Mouse (Mus musculus): ENCODE measurements around the gene Stambpl1. TPM values are rescaled to one million over a fixed set of nuclear protein-coding genes. Genes with fewer than 3 reads are reported as not detected.

Gene Stambpl1
- polyA plus RNA-seq, 1 experiment = 2.2 TPM

DNA sequence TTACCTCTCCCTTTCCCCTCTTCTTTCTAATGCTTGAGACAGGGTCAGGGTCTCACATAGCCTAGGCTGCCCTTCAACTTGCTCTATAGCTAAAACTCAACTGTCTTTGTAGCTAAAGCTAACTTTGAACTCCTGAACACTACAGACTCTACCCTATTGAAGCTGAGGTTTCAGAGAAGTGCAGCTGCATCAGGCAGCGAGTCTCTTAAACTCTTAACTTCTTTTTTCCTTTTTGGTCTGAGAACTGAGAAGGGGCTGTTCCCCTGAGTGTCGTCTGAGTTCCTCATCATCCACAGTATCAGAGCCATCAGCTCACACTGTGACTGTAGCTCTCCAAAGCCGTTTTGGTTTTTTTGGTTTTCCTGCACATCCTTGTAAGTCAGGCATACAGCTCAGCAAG lies 25.7 kb downstream of the Stambpl1 start:
- H3K4me1 ChIP-seq (ENCODE audit: control insufficient read depth, insufficient read depth, low read length) = no peaks in the 10 kb centered on the region
- H3K27me3 ChIP-seq (replicated peaks; ENCODE audit: control insufficient read depth, insufficient read depth, low read length) = no peaks in the 10 kb centered on the region
- TF ChIP-seq POLR2A (IDR thresholded peaks at IDR 0.05; ENCODE audit: low read depth, low read length) (no peak), CTCF (conservative IDR thresholded peaks at IDR 0.05; ENCODE audit: insufficient read depth, insufficient read length, low read depth, low read length) (no peak)
- no peaks in the 10 kb centered on the region for H3K36me3 ChIP-seq (ENCODE audit: control insufficient read depth, insufficient read depth, low read length)
- H3K27ac ChIP-seq (ENCODE audit: insufficient read depth, low read depth, low read length) = no peak overlapping the region
- WGBS = 89% methylated on average over 3 of the region's 3 CpGs
- H3K4me3 ChIP-seq (ENCODE audit: insufficient read depth, low read depth, low read length) = no peak overlapping the region
- DNase-seq = no peak

DNA sequence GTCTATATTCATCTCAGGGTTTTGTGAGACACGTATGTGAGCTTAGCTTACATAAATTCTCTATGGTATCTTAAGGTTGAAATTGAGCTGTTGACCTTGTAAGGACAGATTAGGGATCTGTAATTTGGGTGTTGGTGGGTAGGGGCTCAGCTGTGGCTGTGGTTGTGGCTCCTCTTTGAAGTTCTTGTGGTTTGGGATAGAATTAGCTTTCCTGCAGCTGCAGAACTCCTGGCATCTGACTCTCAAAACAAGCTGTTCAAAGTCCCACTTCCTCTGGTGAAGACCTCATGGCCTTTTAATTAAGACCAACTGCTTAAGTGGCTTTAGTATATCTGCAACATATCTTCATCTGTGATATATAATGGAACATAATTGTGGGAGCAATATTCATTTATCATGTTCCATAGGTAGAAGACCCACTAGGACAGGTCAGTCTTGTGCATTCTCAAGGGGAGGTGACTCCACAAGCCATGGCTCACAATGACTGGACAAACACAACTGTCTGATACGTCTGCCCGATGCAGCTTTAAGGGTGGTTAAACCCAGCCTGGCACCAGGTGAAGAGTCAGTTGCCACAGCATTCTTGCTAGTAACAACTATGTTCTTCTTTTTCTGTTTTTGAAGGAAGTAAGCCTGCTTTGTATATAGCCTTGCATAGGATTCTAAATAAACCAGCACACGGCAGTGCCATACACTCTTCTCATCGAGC lies 27.4 kb downstream of the Stambpl1 start:
- WGBS = 92% methylated on average over 5 of the region's 5 CpGs
- TF ChIP-seq CTCF (conservative IDR thresholded peaks at IDR 0.05; ENCODE audit: insufficient read depth, insufficient read length, low read depth, low read length) (no peak), POLR2A (IDR thresholded peaks at IDR 0.05; ENCODE audit: low read depth, low read length) (no peak)

DNA sequence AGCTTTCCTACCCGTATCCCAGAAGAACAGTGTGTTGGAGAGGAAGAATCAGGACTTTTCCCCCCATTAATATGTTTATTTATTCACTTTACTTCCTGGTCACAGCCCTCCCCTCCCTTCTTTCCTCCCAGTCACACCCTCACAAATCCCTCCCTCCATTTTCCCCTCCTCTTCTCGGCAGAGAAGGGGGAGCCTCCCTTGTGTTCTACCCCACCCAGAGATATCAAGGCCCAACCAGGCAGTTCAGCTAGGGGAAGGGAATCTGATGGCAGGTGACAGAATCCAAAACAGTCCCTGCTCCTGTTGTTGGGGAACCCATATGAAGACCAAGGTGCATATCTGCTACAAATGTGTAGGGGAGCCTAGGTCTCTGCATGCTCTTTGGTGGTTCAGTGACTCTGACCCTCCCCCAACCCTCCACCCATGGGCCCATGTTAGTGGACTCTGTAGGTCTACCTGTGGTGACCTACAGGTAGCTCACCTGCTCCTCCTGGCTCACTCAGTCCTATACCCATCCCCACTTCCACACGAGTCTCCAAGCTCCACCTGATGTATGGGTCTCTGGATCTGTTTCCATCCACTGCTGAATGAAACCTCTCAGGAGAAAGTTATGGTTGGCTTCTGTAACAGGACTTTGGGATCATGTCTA lies 28.8 kb downstream of the Stambpl1 start:
- H3K4me1 ChIP-seq (ENCODE audit: control insufficient read depth, insufficient read depth, low read length) = no peaks in the 10 kb centered on the region
- WGBS = 65% methylated on average over 3 of the region's 3 CpGs
- H3K4me3 ChIP-seq (ENCODE audit: insufficient read depth, low read depth, low read length) = no peak overlapping the region
- DNase-seq = no peak
- H3K36me3 ChIP-seq (ENCODE audit: control insufficient read depth, insufficient read depth, low read length) = no peaks in the 10 kb centered on the region
- TF ChIP-seq CTCF (conservative IDR thresholded peaks at IDR 0.05; ENCODE audit: insufficient read depth, insufficient read length, low read depth, low read length) = no peak
- no peak for TF ChIP-seq POLR2A (IDR thresholded peaks at IDR 0.05; ENCODE audit: low read depth, low read length)
- no peak overlapping the region for H3K27ac ChIP-seq (ENCODE audit: insufficient read depth, low read depth, low read length)
- no peaks in the 10 kb centered on the region for H3K27me3 ChIP-seq (replicated peaks; ENCODE audit: control insufficient read depth, insufficient read depth, low read length)

More for the DNA sequence above, 27.4 kb downstream of the Stambpl1 start:
- no peak overlapping the region for H3K27ac ChIP-seq (ENCODE audit: insufficient read depth, low read depth, low read length)
- no peaks in the 10 kb centered on the region for H3K27me3 ChIP-seq (replicated peaks; ENCODE audit: control insufficient read depth, insufficient read depth, low read length)
- no peak for DNase-seq
- H3K36me3 ChIP-seq (ENCODE audit: control insufficient read depth, insufficient read depth, low read length) = no peaks in the 10 kb centered on the region
- no peaks in the 10 kb centered on the region for H3K4me1 ChIP-seq (ENCODE audit: control insufficient read depth, insufficient read depth, low read length)
- H3K4me3 ChIP-seq (ENCODE audit: insufficient read depth, low read depth, low read length) = no peak overlapping the region

DNA sequence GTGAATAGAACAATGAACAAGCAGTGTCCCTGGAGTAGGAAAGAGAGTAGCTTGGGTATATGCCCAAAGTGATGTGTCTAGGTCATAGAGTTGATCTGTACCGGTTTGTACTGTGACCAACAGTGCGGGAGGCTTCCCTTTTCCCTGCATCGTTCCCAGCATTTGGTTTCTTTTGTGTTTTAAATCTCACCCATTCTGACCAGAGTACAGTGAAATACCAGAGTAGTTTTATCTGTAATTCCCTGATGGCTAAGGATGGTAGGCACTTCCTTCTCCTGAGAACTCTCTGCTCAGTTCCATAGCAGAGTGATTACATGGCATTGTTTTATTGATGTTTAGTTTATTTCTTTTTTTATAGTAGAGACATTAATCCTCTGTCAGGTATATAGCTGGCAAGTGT lies 30.8 kb downstream of the Stambpl1 start:
- H3K36me3 ChIP-seq (ENCODE audit: control insufficient read depth, insufficient read depth, low read length) = no peaks in the 10 kb centered on the region
- no peaks in the 10 kb centered on the region for H3K4me1 ChIP-seq (ENCODE audit: control insufficient read depth, insufficient read depth, low read length)
- H3K27ac ChIP-seq (ENCODE audit: insufficient read depth, low read depth, low read length) = no peak overlapping the region
- 93% methylated on average over 3 of the region's 3 CpGs for WGBS
- TF ChIP-seq CTCF (conservative IDR thresholded peaks at IDR 0.05; ENCODE audit: insufficient read depth, insufficient read length, low read depth, low read length) = no peak
- DNase-seq = no peak
- H3K4me3 ChIP-seq (ENCODE audit: insufficient read depth, low read depth, low read length) = no peak overlapping the region
- no peaks in the 10 kb centered on the region for H3K27me3 ChIP-seq (replicated peaks; ENCODE audit: control insufficient read depth, insufficient read depth, low read length)

DNA sequence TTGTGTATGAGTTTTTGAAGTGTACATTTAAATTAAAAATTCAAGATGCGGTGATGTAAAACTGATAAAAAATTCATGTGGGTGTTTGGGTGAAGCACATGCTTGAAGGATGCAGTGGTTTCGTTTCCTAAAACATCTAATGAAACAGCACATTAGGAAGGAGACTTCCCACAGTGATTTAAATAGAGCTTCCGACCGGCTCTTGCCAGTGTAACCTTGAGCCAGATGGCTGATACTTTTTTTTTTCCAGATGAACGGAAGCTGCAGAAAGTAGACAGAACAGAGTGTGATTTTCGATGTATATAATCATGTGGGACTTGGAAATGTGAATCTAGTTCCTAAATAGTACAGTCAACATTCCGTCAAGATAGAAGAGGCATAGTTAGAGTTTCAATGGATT lies 39.6 kb downstream of the Stambpl1 start:
- H3K27ac ChIP-seq (ENCODE audit: insufficient read depth, low read depth, low read length) = no peak overlapping the region
- no peak for DNase-seq
- H3K4me3 ChIP-seq (ENCODE audit: insufficient read depth, low read depth, low read length) = no peak overlapping the region
- no peak for TF ChIP-seq POLR2A (IDR thresholded peaks at IDR 0.05; ENCODE audit: low read depth, low read length)
- no peak for TF ChIP-seq CTCF (conservative IDR thresholded peaks at IDR 0.05; ENCODE audit: insufficient read depth, insufficient read length, low read depth, low read length)
- no peaks in the 10 kb centered on the region for H3K27me3 ChIP-seq (replicated peaks; ENCODE audit: control insufficient read depth, insufficient read depth, low read length)
- no peaks in the 10 kb centered on the region for H3K4me1 ChIP-seq (ENCODE audit: control insufficient read depth, insufficient read depth, low read length)
- H3K36me3 ChIP-seq (ENCODE audit: control insufficient read depth, insufficient read depth, low read length) = no peaks in the 10 kb centered on the region
- WGBS = 75% methylated on average over 7 of the region's 7 CpGs

DNA sequence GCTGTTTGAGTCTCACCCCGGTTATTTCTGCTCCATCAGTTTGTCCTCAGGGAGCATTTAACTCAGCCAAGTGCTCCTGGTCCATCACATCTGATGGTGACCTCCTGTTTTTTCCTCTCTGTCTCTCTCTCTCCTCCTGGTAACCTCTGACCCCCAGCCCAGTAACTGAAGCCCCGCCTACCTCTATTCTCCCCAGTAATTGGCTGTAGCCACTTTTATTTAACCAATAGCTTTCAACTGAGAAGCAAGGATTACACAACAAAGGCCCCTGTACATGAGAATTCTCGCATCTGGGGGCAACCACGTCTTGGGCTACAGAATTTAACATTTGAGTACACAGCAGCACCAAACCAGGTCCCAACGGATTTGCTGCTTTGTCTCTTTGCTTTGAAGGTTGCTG lies 40.3 kb downstream of the Stambpl1 start:
- H3K27me3 ChIP-seq (replicated peaks; ENCODE audit: control insufficient read depth, insufficient read depth, low read length) = no peaks in the 10 kb centered on the region
- no peaks in the 10 kb centered on the region for H3K36me3 ChIP-seq (ENCODE audit: control insufficient read depth, insufficient read depth, low read length)
- WGBS = 78% methylated on average over 5 of the region's 5 CpGs
- no peak overlapping the region for H3K4me3 ChIP-seq (ENCODE audit: insufficient read depth, low read depth, low read length)
- TF ChIP-seq POLR2A (IDR thresholded peaks at IDR 0.05; ENCODE audit: low read depth, low read length) (no peak), CTCF (conservative IDR thresholded peaks at IDR 0.05; ENCODE audit: insufficient read depth, insufficient read length, low read depth, low read length) (no peak)
- H3K27ac ChIP-seq (ENCODE audit: insufficient read depth, low read depth, low read length) = no peak overlapping the region
- no peak for DNase-seq
- H3K4me1 ChIP-seq (ENCODE audit: control insufficient read depth, insufficient read depth, low read length) = no peaks in the 10 kb centered on the region

DNA sequence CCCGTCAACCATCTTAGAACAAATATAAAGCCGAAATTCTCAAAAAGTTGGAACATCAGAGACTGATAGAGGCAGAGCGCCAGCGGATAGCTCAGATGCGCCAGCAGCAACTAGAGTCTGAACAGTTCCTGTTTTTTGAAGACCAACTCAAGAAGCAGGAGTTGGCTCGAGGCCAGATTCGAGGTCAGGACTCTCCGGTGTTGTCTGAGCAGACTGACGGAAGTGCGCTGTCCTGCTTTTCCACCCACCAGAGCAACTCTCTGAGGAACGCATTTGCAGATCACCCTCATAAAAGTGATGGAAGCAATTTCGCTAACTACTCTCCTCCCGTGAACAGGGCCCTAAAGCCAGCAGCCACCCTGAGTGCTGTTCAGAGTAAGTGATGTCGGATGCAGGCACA lies 41.9 kb downstream of the Stambpl1 start:
- H3K4me1 ChIP-seq (ENCODE audit: control insufficient read depth, insufficient read depth, low read length) = no peaks in the 10 kb centered on the region
- H3K27me3 ChIP-seq (replicated peaks; ENCODE audit: control insufficient read depth, insufficient read depth, low read length) = no peaks in the 10 kb centered on the region
- no peaks in the 10 kb centered on the region for H3K36me3 ChIP-seq (ENCODE audit: control insufficient read depth, insufficient read depth, low read length)
- DNase-seq = peak; percentile 81
- H3K27ac ChIP-seq (ENCODE audit: insufficient read depth, low read depth, low read length) = no peak overlapping the region
- no peak overlapping the region for H3K4me3 ChIP-seq (ENCODE audit: insufficient read depth, low read depth, low read length)
- 53% methylated on average over 14 of the region's 14 CpGs for WGBS
- TF ChIP-seq CTCF (conservative IDR thresholded peaks at IDR 0.05; ENCODE audit: insufficient read depth, insufficient read length, low read depth, low read length) = no peak
- no peak for TF ChIP-seq POLR2A (IDR thresholded peaks at IDR 0.05; ENCODE audit: low read depth, low read length)
